Mouse (Mus musculus) forebrain, embryonic 12.5 days (tissue): ENCODE measurements around the gene Zfp131. TPM values are rescaled to one million over a fixed set of nuclear protein-coding genes. Genes with fewer than 3 reads are reported as not detected.
A peak's percentile ranks its signal among the peaks of the same experiment; 100 is the strongest.

Experiments
- ATAC-seq: fragments of 200-750 bp; cut with Nextera tagmentation; 2 replicates; pipeline ENCODE4 v1.8.0; 2017; ENCODE audit warnings: moderate TSS enrichment; ENCODE audit not compliant: low FRiP score
- H3K27ac ChIP-seq: fragments of 300-500 bp; sonication (generic); 2 replicates; pipeline ENCODE4 v1.5.1; 2016; ENCODE audit warnings: mild to moderate bottlenecking
- H3K27me3 ChIP-seq: fragments of 300-500 bp; sonication (generic); 2 replicates; pipeline ENCODE4 v1.6.1; 2016; ENCODE audit warnings: mild to moderate bottlenecking
- H3K36me3 ChIP-seq: fragments of 300-500 bp; sonication (generic); replicated peaks from 2 replicates; pipeline ENCODE4 v1.6.1; 2016; ENCODE audit warnings: mild to moderate bottlenecking
- H3K4me1 ChIP-seq: fragments of 300-500 bp; sonication (generic); 2 replicates; pipeline ENCODE4 v1.6.1; 2016
- H3K4me2 ChIP-seq: fragments of 300-500 bp; sonication (generic); 2 replicates; pipeline ENCODE4 v1.6.1; 2016; ENCODE audit warnings: mild to moderate bottlenecking, moderate library complexity
- H3K4me3 ChIP-seq: fragments of 300-500 bp; sonication (generic); replicated peaks from 2 replicates; pipeline ENCODE4 v1.5.1; 2016; ENCODE audit warnings: mild to moderate bottlenecking
- H3K9ac ChIP-seq: fragments of 300-500 bp; sonication (generic); 2 replicates; pipeline ENCODE4 v1.6.1; 2016; ENCODE audit warnings: mild to moderate bottlenecking
- H3K9me3 ChIP-seq: fragments of 300-500 bp; sonication (generic); 2 replicates; pipeline ENCODE4 v1.6.1; 2016
- WGBS: fragments of 180-500 bp; shearing (Covaris S2); methylation state at CpG from one replicate; pipeline ENCODE4 v1.1.7; 2016; 5-methylcytosine and 5-hydroxymethylcytosine counted together
- polyA plus RNA-seq: library from polyadenylated mRNA; unstranded; fragments of >200 nt; fragmentation: Nextera tagmentation; extraction: Ambion mirVana; gene quantifications from 2 replicates; pipeline ENCODE4 v1.2.1, GENCODE M21; 2016

Gene Zfp131
- polyA plus RNA-seq, 1 experiment from 2014 or later = 56.5 TPM

DNA sequence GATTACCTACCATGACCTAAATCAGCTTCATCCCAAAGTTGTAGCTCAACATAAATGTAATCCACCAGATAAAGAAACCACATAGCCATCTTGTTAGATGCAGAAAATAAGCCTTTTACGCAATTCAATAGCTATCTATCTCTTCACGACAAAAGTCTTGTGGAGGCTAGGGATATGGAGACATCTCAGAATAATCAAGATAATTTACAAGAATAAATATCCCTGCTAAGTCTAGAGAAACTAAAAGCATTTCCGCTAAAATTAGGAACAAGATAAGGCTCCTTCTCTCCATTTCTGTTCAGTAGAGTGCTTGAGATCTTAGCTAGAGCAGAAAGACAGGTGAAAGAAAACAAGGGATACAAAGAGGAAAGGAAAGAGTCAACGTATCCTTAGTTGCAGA is 43.8 kb downstream of the Zfp131 start:
- WGBS = 93% methylated on average over 4 of the region's 4 CpGs
- no peak for ATAC-seq
- H3K27me3 ChIP-seq = no peaks in the 10 kb centered on the region

DNA sequence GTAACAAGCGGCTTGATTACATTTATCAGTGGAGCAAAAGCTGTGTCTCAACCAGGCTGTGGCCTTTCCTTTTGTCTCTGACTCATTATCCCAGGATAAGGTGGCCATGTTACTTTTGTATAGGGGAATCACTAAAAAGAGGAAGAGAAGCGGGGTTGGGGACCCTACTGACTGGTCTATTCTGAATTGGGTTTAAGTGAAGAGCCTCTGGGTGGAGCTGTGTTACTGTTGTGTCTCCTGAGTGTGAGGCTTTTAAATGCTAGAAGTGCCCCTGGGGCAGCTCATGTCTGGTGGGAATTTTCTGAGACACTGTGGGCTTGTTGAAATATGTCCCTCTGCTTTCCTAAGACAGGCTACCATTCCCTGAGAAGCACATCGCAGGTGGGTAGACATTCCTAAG is 47.2 kb downstream of the Zfp131 start:
- Histone ChIP-seq H3K4me1 (peaks cover 20% of the 10 kb centered on the region), H3K9me3 (no peaks in the 10 kb centered on the region), H3K36me3 (no peaks in the 10 kb centered on the region), H3K27ac (no peak overlapping the region), H3K9ac (no peak overlapping the region), H3K4me3 (no peak overlapping the region), H3K4me2 (no peak overlapping the region), H3K27me3 (no peaks in the 10 kb centered on the region)
- 69% methylated on average over 3 of the region's 3 CpGs for WGBS
- ATAC-seq = no peak

More for the DNA sequence above, 43.8 kb downstream of the Zfp131 start:
- H3K36me3 ChIP-seq = peaks cover under 1% of the 10 kb centered on the region; the same call in 1 of the 2 replicates
- no peak overlapping the region for H3K4me3 ChIP-seq
- no peak overlapping the region for H3K9ac ChIP-seq
- peaks cover 7% of the 10 kb centered on the region for H3K4me1 ChIP-seq
- H3K4me2 ChIP-seq = no peak overlapping the region
- no peaks in the 10 kb centered on the region for H3K9me3 ChIP-seq
- H3K27ac ChIP-seq = no peak overlapping the region

DNA sequence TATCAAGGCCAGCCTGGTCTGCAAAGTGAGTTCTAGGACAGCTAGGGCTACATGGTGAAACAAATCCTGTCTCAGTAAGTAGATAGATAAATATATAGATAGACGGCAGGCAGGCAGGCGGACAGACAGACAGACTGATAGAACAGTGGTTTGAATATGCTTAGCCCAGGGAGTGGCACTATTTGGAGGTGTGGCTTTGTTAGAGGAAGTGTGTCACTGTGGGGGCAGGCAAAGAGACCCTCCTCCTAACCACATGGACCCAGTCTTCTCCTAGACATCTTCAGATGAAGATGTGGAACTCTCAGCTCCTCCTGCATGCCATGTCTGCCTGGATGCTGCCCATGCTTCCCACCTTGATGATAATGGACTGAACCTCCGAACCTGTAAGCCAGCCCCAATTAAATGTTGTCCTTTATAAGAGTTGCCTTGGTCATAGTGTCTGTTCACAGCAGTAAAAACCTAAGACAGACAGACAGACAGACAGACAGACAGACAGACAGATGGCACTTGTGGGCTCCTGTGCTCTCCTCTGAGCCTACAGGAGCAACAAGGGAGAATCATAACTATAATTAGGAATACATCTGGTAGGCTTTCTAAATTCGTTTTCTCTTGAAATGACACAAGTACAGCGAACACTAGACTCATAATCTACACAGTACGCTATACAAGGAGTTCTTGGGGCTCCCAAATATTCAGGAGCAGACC is 47.8 kb downstream of the Zfp131 start:
- Histone ChIP-seq H3K9me3 (no peaks in the 10 kb centered on the region), H3K4me3 (no peak overlapping the region), H3K9ac (no peak overlapping the region), H3K4me2 (no peak overlapping the region), H3K4me1 (peaks cover 20% of the 10 kb centered on the region), H3K36me3 (no peaks in the 10 kb centered on the region), H3K27ac (no peak overlapping the region), H3K27me3 (no peaks in the 10 kb centered on the region)
- no peak for ATAC-seq
- 88% methylated on average over 6 of the region's 6 CpGs for WGBS

DNA sequence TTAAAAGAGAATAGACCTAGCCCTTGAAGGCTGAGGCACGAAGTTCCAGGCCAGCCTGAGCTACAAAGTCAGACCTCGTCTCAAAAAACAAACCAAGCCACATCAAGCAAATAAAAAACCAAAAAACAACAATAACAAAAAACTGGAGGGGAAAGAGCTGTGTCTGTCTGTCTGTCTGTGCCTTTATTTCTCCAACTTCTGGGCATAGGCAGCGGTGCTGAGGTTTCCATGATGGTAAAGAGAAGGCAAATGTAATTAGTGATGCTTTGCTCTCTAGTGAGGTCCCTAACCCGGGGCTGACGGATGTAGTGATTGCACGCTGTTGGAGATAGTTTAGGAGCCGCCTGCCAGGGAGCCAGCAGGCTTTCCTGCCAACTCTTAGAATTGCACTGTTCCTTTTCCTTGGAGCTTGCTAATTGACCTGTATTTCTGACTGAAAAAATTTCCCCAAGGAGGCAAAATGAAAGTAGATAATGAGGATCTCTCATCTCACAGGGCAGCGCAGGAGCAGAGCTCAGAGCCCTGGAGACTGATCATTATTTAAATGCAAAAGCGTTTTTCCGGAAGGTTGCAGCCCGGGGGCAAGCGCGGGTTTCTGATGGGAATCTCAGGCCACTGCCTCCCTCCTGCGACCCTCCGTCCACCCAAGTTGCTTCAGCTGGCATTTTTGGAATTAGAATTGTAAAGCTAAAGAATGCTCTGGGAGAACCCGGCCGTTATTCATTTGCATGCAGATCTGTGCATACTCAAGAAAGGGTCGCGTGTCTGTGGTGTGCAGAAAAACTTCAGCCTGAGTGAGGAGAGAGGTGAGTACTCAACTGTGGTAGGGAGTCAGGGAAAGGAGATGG is 49.1 kb downstream of the Zfp131 start:
- H3K27ac ChIP-seq = peak overlapping the region; percentile 77
- peak; percentile 68; the same call in 1 of the 2 replicates for ATAC-seq
- H3K4me3 ChIP-seq = peak overlapping the region; percentile 28
- no peaks in the 10 kb centered on the region for H3K27me3 ChIP-seq
- H3K9ac ChIP-seq = 0 out of 2 replicates have a peak overlapping the region, but pooled peaks have one; percentile 5
- H3K4me1 ChIP-seq = peaks cover 20% of the 10 kb centered on the region
- H3K4me2 ChIP-seq = peak overlapping the region; percentile 57
- H3K9me3 ChIP-seq = no peaks in the 10 kb centered on the region
- no peaks in the 10 kb centered on the region for H3K36me3 ChIP-seq
- 3% methylated on average over 19 of the region's 19 CpGs for WGBS

DNA sequence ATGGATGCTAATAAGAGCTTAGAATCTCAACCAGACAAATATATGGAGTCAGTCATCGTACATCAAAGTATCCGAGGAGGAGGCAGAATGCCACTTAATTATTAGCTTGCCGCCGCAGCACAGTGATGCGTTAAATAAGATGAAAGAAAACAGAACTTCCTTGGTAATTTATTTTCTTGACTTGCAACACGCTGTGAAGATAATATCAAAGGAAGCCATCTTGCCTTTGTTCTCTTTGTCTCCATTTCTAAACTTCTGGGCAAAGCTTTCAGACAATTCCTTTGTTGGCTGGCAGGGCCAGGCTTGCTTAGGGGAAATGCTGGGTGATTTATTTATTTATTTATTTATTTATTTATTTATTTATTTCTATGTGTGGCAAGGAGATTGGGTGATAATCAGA is 59.2 kb downstream of the Zfp131 start:
- 34% methylated on average over 6 of the region's 6 CpGs for WGBS
- no peaks in the 10 kb centered on the region for H3K36me3 ChIP-seq
- peaks cover 7% of the 10 kb centered on the region; the same call in 1 of the 2 replicates for H3K4me1 ChIP-seq
- no peaks in the 10 kb centered on the region for H3K27me3 ChIP-seq
- no peak for ATAC-seq
- no peak overlapping the region for H3K27ac ChIP-seq
- H3K9me3 ChIP-seq = no peaks in the 10 kb centered on the region
- no peak overlapping the region for H3K9ac ChIP-seq
- H3K4me2 ChIP-seq = no peak overlapping the region
- H3K4me3 ChIP-seq = no peak overlapping the region

DNA sequence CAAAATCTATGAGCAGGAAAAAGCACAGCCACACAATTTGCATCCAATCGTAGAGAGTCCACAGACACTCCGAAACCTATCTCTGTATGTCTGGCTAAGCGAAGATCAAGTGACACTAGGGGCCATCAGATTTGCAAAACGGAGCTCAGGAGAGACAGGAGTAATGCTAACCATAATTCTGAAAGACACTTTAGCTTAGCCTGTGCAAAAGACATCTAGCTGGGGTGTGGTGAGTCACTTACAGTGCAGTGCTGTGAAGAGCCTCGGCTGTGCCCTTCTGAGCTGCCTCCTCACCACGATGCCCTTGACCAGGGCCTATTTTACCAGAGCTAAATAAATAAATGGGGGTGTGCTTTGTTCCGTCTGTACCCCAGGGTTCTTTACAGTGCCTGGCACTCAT is 61.3 kb downstream of the Zfp131 start:
- no peaks in the 10 kb centered on the region for H3K9me3 ChIP-seq
- no peak overlapping the region for H3K27ac ChIP-seq
- no peak for ATAC-seq
- H3K27me3 ChIP-seq = no peaks in the 10 kb centered on the region
- H3K9ac ChIP-seq = no peak overlapping the region
- no peaks in the 10 kb centered on the region for H3K36me3 ChIP-seq
- peaks cover 7% of the 10 kb centered on the region; the same call in 1 of the 2 replicates for H3K4me1 ChIP-seq
- no peak overlapping the region for H3K4me2 ChIP-seq
- WGBS = 90% methylated on average over 7 of the region's 7 CpGs
- no peak overlapping the region for H3K4me3 ChIP-seq

DNA sequence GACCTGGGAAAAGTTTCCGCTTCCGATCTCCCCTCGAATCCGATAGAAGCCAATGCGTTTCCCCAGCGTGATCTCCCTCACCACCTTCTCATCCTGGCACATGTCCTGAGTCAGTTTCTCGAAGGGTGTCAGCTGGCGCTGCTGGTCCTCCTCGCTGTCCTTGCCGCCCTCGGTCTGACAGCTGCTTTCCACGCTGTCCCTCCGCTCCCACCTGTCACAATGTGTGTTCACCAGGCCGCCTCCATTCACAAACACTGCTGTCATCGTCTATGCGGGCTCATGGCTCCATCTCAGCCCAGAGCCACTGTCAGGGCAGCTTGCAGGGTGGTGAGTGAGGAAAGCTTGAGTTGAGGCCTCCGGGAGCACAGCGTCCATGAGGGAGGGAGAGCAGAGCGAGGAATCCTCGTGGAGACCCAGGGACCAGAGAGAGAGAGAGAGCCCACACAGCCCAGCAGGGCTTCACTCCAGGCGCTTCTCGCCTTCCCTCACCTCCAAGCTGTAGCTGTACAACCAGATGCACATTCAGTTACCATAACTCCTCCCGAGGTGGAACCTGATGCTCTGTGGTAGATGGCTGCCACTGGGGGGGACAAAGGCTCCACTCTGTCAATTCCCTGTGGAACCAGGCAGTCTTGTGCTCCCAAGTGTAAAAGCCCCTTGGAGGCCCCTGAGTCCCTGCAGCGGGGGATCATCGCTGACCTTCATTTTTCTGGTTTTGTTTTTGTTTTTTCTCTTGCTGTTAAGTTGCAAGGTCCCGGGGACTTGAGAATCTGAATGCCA is 62.9 kb downstream of the Zfp131 start:
- H3K9ac ChIP-seq = no peak overlapping the region
- H3K4me3 ChIP-seq = no peak overlapping the region
- peaks cover 7% of the 10 kb centered on the region; the same call in 1 of the 2 replicates for H3K4me1 ChIP-seq
- H3K27ac ChIP-seq = no peak overlapping the region
- no peaks in the 10 kb centered on the region for H3K27me3 ChIP-seq
- no peak for ATAC-seq
- H3K4me2 ChIP-seq = no peak overlapping the region
- WGBS = 66% methylated on average over 26 of the region's 26 CpGs
- H3K36me3 ChIP-seq = no peaks in the 10 kb centered on the region
- no peaks in the 10 kb centered on the region for H3K9me3 ChIP-seq

DNA sequence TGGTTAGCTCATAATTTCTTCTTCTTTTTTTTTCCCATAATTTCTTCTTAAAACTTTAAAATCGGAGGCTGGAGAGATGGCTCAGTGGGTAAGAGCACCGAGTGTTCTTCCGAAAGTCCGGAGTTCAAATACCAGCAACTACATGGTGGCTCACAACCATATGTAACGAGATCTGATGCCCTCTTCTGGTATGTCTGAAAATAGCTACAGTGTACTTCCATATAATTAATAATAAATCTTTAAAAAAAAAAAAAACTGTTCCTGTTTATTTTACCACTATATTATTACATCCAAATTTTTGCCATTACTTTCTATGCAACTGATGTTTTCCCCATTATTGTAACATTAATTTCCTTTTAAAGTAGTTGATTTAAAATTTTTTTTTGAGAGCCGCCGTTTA is 66.1 kb downstream of the Zfp131 start:
- Histone ChIP-seq H3K4me1 (peaks cover 7% of the 10 kb centered on the region; the same call in 1 of the 2 replicates), H3K9me3 (no peaks in the 10 kb centered on the region), H3K36me3 (no peaks in the 10 kb centered on the region), H3K4me3 (no peak overlapping the region), H3K27ac (no peak overlapping the region), H3K9ac (no peak overlapping the region), H3K4me2 (no peak overlapping the region), H3K27me3 (no peaks in the 10 kb centered on the region)
- WGBS = 88% methylated on average over 7 of the region's 7 CpGs
- no peak for ATAC-seq

DNA sequence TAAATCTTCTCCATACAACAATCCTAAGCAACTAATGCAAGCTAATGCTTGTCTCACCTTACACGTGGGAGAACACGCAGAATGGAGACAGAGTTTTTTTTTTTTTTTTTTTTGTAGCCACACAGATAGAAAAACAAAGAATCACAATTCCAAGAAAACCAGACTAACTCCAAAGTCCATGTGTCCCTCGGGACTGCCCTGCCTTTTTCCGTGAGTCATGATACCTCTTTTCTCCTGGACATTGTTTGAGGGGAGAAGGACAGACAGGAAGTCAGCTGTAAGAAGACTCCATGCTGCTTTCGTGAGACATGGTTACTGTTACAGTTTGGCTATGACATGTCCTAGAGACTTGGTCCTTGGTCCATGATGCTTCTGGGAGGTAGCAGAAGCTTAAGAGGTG is 67.3 kb downstream of the Zfp131 start:
- peaks cover 7% of the 10 kb centered on the region; the same call in 1 of the 2 replicates for H3K4me1 ChIP-seq
- 92% methylated on average over 5 of the region's 5 CpGs for WGBS
- H3K4me3 ChIP-seq = no peak overlapping the region
- no peak overlapping the region for H3K27ac ChIP-seq
- no peak for ATAC-seq
- no peak overlapping the region for H3K9ac ChIP-seq
- no peaks in the 10 kb centered on the region for H3K9me3 ChIP-seq
- no peaks in the 10 kb centered on the region for H3K36me3 ChIP-seq
- H3K27me3 ChIP-seq = no peaks in the 10 kb centered on the region
- no peak overlapping the region for H3K4me2 ChIP-seq

DNA sequence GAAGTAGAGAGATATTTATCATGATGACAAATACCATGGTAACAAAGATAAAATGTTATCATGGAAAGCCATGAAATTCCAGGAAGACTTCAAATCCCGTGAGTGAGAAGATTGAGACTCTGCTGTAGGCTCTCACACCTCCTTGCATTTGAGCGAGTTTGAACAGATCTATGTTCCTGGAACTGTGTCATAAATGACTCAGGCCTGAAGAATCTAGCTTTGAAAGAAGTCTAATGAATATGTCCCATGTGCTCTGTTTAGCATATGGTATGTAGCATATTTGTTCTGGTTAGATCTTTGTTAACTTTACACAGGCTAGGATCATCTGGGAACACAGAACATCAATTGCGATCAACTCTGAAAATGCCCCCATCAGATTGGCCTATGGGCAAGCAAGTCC is 68.2 kb downstream of the Zfp131 start:
- Histone ChIP-seq H3K27me3 (no peaks in the 10 kb centered on the region), H3K36me3 (no peaks in the 10 kb centered on the region), H3K27ac (no peak overlapping the region), H3K4me2 (no peak overlapping the region), H3K9me3 (no peaks in the 10 kb centered on the region), H3K9ac (no peak overlapping the region), H3K4me1 (no peaks in the 10 kb centered on the region), H3K4me3 (no peak overlapping the region)
- 96% methylated on average over 3 of the region's 3 CpGs for WGBS
- no peak for ATAC-seq

DNA sequence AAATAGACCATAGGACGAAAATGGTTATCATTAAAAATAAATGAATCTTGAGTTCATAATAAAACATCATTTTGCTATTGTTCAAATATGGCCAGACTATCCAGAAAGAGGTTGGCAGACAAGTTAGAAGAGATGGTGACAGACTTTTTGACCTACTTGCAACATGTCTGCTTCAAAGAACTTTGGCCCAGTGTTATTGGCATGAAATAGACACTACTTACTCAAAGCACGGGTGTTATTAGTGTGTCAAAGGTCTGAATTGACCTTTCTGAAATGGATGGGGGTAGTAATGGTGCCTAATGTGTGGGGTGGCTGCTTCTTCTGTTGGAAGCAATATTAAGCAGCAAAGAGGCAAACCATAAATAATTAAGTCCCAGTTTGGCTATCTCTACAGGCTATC is 74.6 kb downstream of the Zfp131 start:
- Histone ChIP-seq H3K36me3 (peaks cover 11% of the 10 kb centered on the region; the same call in 1 of the 2 replicates), H3K4me1 (no peaks in the 10 kb centered on the region), H3K9me3 (no peaks in the 10 kb centered on the region), H3K9ac (no peak overlapping the region), H3K4me2 (no peak overlapping the region), H3K27ac (no peak overlapping the region), H3K27me3 (no peaks in the 10 kb centered on the region), H3K4me3 (no peak overlapping the region)
- WGBS = 88% methylated on average over 2 of the region's 2 CpGs
- ATAC-seq = no peak
